Mouse (Mus musculus) heart, adult 2 months (tissue): ENCODE measurements around the gene Sp1. TPM values are rescaled to one million over a fixed set of nuclear protein-coding genes. Genes with fewer than 3 reads are reported as not detected.

Experiments used
- DNase-seq, 2 experiments: peaks; one replicate each; pipeline ENCODE4 v3.0.0; 2021
- H3K27ac ChIP-seq: fragments of 200-600 bp; 2 replicates; pipeline ENCODE4 v1.8.1; 2022
- H3K27me3 ChIP-seq: fragments of 200-500 bp; 2 replicates; pipeline ENCODE4 v1.6.1; 2012; ENCODE audit warnings: mild to moderate bottlenecking, low read length, inconsistent platforms, mixed read lengths; ENCODE audit not compliant: control insufficient read depth, insufficient read depth
- H3K36me3 ChIP-seq: fragments of 200-500 bp; 2 replicates; pipeline ENCODE4 v1.6.1; 2012; ENCODE audit warnings: low read length, inconsistent platforms; ENCODE audit not compliant: control insufficient read depth, insufficient read depth
- H3K4me1 ChIP-seq: fragments of 200-500 bp; 2 replicates; pipeline ENCODE4 v1.6.1; 2011; ENCODE audit warnings: low read length; ENCODE audit not compliant: control insufficient read depth, insufficient read depth
- H3K4me3 ChIP-seq: fragments of 200-600 bp; 2 replicates; pipeline ENCODE4 v1.8.1; 2022
- H3K79me2 ChIP-seq: fragments of 200-500 bp; replicated peaks from 2 replicates; pipeline ENCODE4 v1.6.1; 2012; ENCODE audit warnings: mild to moderate bottlenecking, inconsistent platforms, low read length, moderate library complexity, mixed read lengths; ENCODE audit not compliant: control insufficient read depth, insufficient read depth
- H3K9ac ChIP-seq: fragments of 200-500 bp; 2 replicates; pipeline ENCODE4 v1.6.1; 2012; ENCODE audit warnings: low read depth, mild to moderate bottlenecking, control low read depth, inconsistent platforms, low read length, mixed read lengths
- CTCF ChIP-seq: fragments of 200-600 bp; IDR thresholded peaks from 2 replicates; pipeline ENCODE4 v1.8.1; 2022; ENCODE audit warnings: antibody characterized with exemption, mild to moderate bottlenecking, moderate library complexity
- EP300 ChIP-seq: fragments of 200-500 bp; IDR thresholded peaks from 2 replicates; pipeline ENCODE4 v1.6.1; 2011; ENCODE audit warnings: low read depth, low read length, control low read depth; ENCODE audit not compliant: insufficient read depth
- POLR2A ChIP-seq: fragments of 200-500 bp; IDR thresholded peaks from 2 replicates; pipeline ENCODE4 v1.6.1; 2011; ENCODE audit warnings: mild to moderate bottlenecking, low read depth, low read length, control low read depth; ENCODE audit not compliant: insufficient read depth
- WGBS: fragments of 180-500 bp; shearing (Covaris S2); methylation state at CpG from one replicate; pipeline ENCODE4 v1.1.7; 2018; 5-methylcytosine and 5-hydroxymethylcytosine counted together
- intact Hi-C: fragments of 180-260 bp; cut with DNase I; formaldehyde crosslinking; loops from one replicate; pipeline ENCODE4 v1.15.1; 2025
- long read RNA-seq: library from polyadenylated mRNA; stranded (forward); transcript quantifications from one replicate; pipeline ENCODE4 v2.0.0, GENCODE M21; 2021
- polyA plus RNA-seq: library from polyadenylated mRNA; depleted of rRNA; stranded (reverse); fragments of >200 nt; gene quantifications from 2 replicates; pipeline ENCODE4 v1.2.3, GENCODE M21; 2012; rRNA removed
- total RNA-seq, 2 experiments: library from RNA; stranded (reverse); gene quantifications; 2 replicates each; pipeline ENCODE4 v1.2.3; 2021

The Sp1 gene
- total RNA-seq (10 to 100 TPM; 36.5 to 41.5 TPM), polyA plus RNA-seq (9.6 and 17.3 TPM in 2 replicates)
- long read RNA-seq, full-length matches to known transcripts: 1 of 6 reads
- long read RNA-seq, partial matches to known transcripts: 1 of 6 reads
- long read RNA-seq, other reads (novel, unspliced or antisense): 4 of 6 reads

- Histone ChIP-seq H3K79me2 (no peaks in the 10 kb centered on the region), H3K27me3 (no peaks in the 10 kb centered on the region), H3K36me3 (peaks cover 27% of the 10 kb centered on the region), H3K4me1 (peaks cover 13% of the 10 kb centered on the region), H3K4me3 (peak within 1 kb of the TSS; percentile 67), H3K27ac (peak within 1 kb of the TSS; percentile 100), H3K9ac (peak within 1 kb of the TSS; percentile 87)
- under 1% methylated on average over 38 of the region's 38 CpGs for WGBS
- TF ChIP-seq CTCF: peak; percentile 1
- peak; percentile 93 for TF ChIP-seq EP300
- TF ChIP-seq POLR2A: peak; percentile 100
- intact Hi-C loops: loop anchor here (5.0 to 10.0 kb wide), 2 partner anchors 112 to 301 kb away; partner anchors contain the start of genes Map3k12, Tarbp2 and Tns2
- DNase-seq: peak; percentile 96 to 99
Observed at GRCm38 (mm10) chr15:102405489-102406195, at the start of gene Sp1. TSS of gene Sp1 (plus strand) at chr15:102406143.

DNA sequence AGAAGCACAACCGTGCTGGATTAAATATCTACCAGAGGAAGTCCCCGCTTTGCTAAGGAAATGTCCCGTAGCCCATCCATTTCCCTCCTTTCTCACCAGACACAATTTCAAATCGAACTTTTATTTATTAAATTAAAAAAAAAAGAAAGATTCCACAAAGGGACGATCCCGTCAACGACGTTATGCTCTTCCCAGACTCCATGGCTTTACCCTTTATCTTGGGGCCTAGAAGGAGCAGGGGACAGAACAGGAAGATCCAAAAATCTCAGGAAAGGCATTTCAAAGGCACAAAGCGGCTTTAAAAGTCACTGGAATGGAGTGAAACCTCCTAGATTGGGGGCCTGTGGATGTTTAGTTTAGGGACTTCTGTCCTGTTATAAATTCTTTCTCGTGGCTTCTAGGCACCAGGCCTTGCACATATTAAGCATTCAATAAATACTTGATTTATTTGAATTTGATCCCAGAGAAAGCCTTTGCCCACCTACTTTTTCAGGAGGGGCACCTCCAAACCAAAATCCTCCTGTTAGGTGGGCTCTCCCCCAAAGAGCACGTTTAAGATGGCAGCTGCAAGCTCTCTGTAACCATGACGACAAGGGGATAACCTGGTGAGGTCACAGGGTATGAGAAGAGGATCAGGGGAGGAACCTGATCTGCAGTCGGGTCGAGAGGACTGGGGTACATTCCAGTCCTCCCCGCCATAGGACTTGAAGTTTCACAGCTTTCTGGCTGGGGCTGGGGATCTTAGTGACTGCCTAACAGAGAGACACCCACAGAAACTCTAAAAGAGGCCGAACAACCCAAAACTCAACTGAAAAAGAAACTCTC is 49.2 kb upstream of the Sp1 start:
- Histone ChIP-seq H3K27me3 (peaks cover 2% of the 10 kb centered on the region; the same call in 1 of the 2 replicates), H3K4me1 (peaks cover 2% of the 10 kb centered on the region), H3K4me3 (no peak overlapping the region), H3K36me3 (no peaks in the 10 kb centered on the region), H3K9ac (no peak overlapping the region), H3K79me2 (no peaks in the 10 kb centered on the region), H3K27ac (no peak overlapping the region)
- intact Hi-C loops: no loop called here
- TF ChIP-seq CTCF (no peak), EP300 (no peak), POLR2A (no peak)
- DNase-seq: no peak
- 78% methylated on average over 16 of the region's 16 CpGs for WGBS

GRCm38 (mm10) chr15:102358126-102358525 is 47.8 kb upstream of the Sp1 start:
- Histone ChIP-seq H3K27me3 (peaks cover 2% of the 10 kb centered on the region; the same call in 1 of the 2 replicates), H3K4me1 (peaks cover 2% of the 10 kb centered on the region), H3K27ac (no peak overlapping the region), H3K79me2 (no peaks in the 10 kb centered on the region), H3K9ac (no peak overlapping the region), H3K36me3 (no peaks in the 10 kb centered on the region), H3K4me3 (no peak overlapping the region)
- intact Hi-C loops: no loop called here
- TF ChIP-seq POLR2A (no peak), EP300 (no peak), CTCF (no peak)
- no peak for DNase-seq
- WGBS: 17% methylated on average over 25 of the region's 25 CpGs

GRCm38 (mm10) chr15:102358834-102359233 is 47.1 kb upstream of the Sp1 start:
- Histone ChIP-seq H3K36me3 (no peaks in the 10 kb centered on the region), H3K4me3 (no peak overlapping the region), H3K9ac (no peak overlapping the region), H3K27me3 (peaks cover 2% of the 10 kb centered on the region; the same call in 1 of the 2 replicates), H3K4me1 (peaks cover 2% of the 10 kb centered on the region), H3K27ac (no peak overlapping the region), H3K79me2 (no peaks in the 10 kb centered on the region)
- DNase-seq: no peak
- 37% methylated on average over 5 of the region's 5 CpGs for WGBS
- intact Hi-C loops: no loop called here
- no peak for TF ChIP-seq CTCF
- TF ChIP-seq EP300: no peak
- TF ChIP-seq POLR2A: no peak

DNA sequence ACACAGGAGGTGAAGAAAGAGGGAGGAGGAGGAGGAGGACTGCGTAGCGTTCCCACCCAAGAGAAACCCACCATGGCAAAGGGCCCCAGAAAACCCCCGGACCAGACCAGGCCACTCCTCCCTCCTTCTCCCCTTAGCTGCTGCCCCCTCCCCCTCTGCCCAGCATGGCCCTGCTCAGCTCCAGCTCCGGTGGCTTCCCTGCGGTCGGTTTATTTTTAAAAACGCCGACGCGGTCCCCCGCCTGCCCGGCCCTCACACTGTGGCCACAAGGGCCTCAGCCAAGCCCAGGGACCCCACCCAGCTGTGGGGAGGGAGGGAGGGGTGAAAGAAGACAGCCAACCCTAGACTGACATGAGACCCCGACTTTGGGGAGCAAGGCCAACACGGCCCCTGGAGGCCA is 43.3 kb upstream of the Sp1 start:
- H3K36me3 ChIP-seq: no peaks in the 10 kb centered on the region
- H3K4me1 ChIP-seq: no peaks in the 10 kb centered on the region
- no peak overlapping the region for H3K4me3 ChIP-seq
- WGBS: 7% methylated on average over 14 of the region's 14 CpGs
- no peak overlapping the region for H3K27ac ChIP-seq
- DNase-seq: no peak
- TF ChIP-seq EP300: no peak
- TF ChIP-seq POLR2A: no peak
- TF ChIP-seq CTCF: no peak
- intact Hi-C loops: no loop called here
- H3K27me3 ChIP-seq: no peaks in the 10 kb centered on the region; the same call in none of the 2 replicates
- H3K9ac ChIP-seq: peak overlapping the region; percentile 22; the same call in 1 of the 2 replicates
- H3K79me2 ChIP-seq: no peaks in the 10 kb centered on the region
